Mouse (Mus musculus): ENCODE data around the gene Il21r. TPM values are rescaled to one million over a fixed set of nuclear protein-coding genes. Genes with fewer than 3 reads are reported as not detected.

Il21r gene
- total and polyA plus RNA-seq, 3 experiments = 0.11 to 0.16 TPM; not detected in 1

DNA sequence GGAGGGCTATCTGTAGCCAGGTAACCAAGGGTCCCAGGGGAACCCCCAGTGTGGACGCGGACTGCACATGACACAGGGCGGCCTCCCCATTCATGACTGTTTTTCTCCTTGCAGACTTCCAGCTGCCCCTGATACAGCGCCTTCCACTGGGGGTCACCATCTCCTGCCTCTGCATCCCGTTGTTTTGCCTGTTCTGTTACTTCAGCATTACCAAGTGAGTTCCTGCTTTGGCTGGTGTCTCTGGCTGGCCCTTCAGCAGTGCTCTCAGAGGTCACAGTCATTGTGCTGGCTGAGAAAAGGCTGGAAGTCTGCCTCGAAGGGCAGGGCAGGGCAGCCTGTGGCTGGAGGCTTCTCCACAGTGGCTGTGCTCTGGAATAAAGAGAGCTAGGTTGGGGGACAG is 30.5 kb upstream of the Il21r start:
- Histone ChIP-seq H3K36me3 (replicated peaks) (peaks cover 100% of the 10 kb centered on the region), H3K9me3 (replicated peaks) (no peaks in the 10 kb centered on the region), H3K27me3 (ENCODE audit: insufficient read depth, low read length) (no peaks in the 10 kb centered on the region; the same call in 1 of the 2 replicates), H3K4me1 (ENCODE audit: insufficient read depth, low read depth, low read length) (peaks cover 59% of the 10 kb centered on the region), H3K4me3 (ENCODE audit: low read depth, low read length) (no peak overlapping the region)
- no peak for ATAC-seq (ENCODE audit: extremely low read depth, insufficient number of reproducible peaks, low FRiP score, poor library complexity, severe bottlenecking)
- DNase-seq (ENCODE audit: low spot score) = no peak
- TF ChIP-seq TAL1 (conservative IDR thresholded peaks at IDR 0.05; ENCODE audit: low read depth, low read length) = no peak
- TF ChIP-seq CTCF (IDR thresholded peaks at IDR 0.05; ENCODE audit: low read depth, low read length) = no peak
- no peak for TF ChIP-seq POLR2AphosphoS5 (IDR thresholded peaks at IDR 0.05; ENCODE audit: insufficient replicate concordance, low read depth, low read length)
- no peak for TF ChIP-seq GATA2 (IDR thresholded peaks at IDR 0.05; ENCODE audit: borderline replicate concordance, low read depth, low read length)
- TF ChIP-seq GATA1 (IDR thresholded peaks at IDR 0.05; ENCODE audit: borderline replicate concordance, low read length) = no peak

GRCm38 (mm10) chr7:125573849-125574248 is 29.4 kb upstream of the Il21r start:
- ATAC-seq (ENCODE audit: extremely low read depth, insufficient number of reproducible peaks, low FRiP score, poor library complexity, severe bottlenecking) = no peak
- H3K4me1 ChIP-seq (ENCODE audit: insufficient read depth, low read depth, low read length) = peaks cover 66% of the 10 kb centered on the region
- H3K9me3 ChIP-seq (replicated peaks) = no peaks in the 10 kb centered on the region
- H3K36me3 ChIP-seq (replicated peaks) = peaks cover 96% of the 10 kb centered on the region
- no peak for TF ChIP-seq CTCF (IDR thresholded peaks at IDR 0.05; ENCODE audit: low read depth, low read length)
- no peak for TF ChIP-seq GATA2 (IDR thresholded peaks at IDR 0.05; ENCODE audit: borderline replicate concordance, low read depth, low read length)
- TF ChIP-seq GATA1 (IDR thresholded peaks at IDR 0.05; ENCODE audit: borderline replicate concordance, low read length) = no peak
- no peak for TF ChIP-seq POLR2AphosphoS5 (IDR thresholded peaks at IDR 0.05; ENCODE audit: insufficient replicate concordance, low read depth, low read length)
- no peak for TF ChIP-seq TAL1 (conservative IDR thresholded peaks at IDR 0.05; ENCODE audit: low read depth, low read length)
- DNase-seq (ENCODE audit: low spot score) = no peak
- H3K27me3 ChIP-seq (ENCODE audit: insufficient read depth, low read length) = no peaks in the 10 kb centered on the region; the same call in 1 of the 2 replicates
- no peak overlapping the region for H3K4me3 ChIP-seq (ENCODE audit: low read depth, low read length)

DNA sequence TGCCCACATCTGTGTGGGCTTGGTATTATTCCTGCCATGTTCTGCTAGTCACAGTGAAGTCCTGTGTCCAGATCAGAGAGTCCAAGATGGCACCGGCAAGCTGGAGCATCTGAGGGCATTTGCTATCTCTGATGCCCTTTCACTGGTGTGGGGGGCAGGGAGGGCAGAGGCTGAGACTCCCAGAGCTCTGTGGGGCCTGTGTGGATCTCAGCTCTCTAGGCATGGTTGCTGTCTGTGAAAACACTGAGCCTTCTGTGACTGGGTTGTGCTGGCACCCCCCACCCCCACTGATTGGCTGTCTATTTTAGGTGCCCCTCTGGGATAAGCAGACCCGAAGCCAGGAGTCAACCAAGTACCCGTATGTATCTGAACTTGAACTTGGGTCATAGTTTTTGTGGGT is 28.4 kb upstream of the Il21r start:
- Histone ChIP-seq H3K36me3 (replicated peaks) (peaks cover 88% of the 10 kb centered on the region), H3K4me3 (ENCODE audit: low read depth, low read length) (no peak overlapping the region), H3K4me1 (ENCODE audit: insufficient read depth, low read depth, low read length) (peaks cover 74% of the 10 kb centered on the region), H3K9me3 (replicated peaks) (no peaks in the 10 kb centered on the region), H3K27me3 (ENCODE audit: insufficient read depth, low read length) (no peaks in the 10 kb centered on the region; the same call in 1 of the 2 replicates)
- TF ChIP-seq TAL1 (conservative IDR thresholded peaks at IDR 0.05; ENCODE audit: low read depth, low read length) (no peak), POLR2AphosphoS5 (IDR thresholded peaks at IDR 0.05; ENCODE audit: insufficient replicate concordance, low read depth, low read length) (no peak), CTCF (IDR thresholded peaks at IDR 0.05; ENCODE audit: low read depth, low read length) (no peak), GATA1 (IDR thresholded peaks at IDR 0.05; ENCODE audit: borderline replicate concordance, low read length) (no peak), GATA2 (IDR thresholded peaks at IDR 0.05; ENCODE audit: borderline replicate concordance, low read depth, low read length) (no peak)
- ATAC-seq (ENCODE audit: extremely low read depth, insufficient number of reproducible peaks, low FRiP score, poor library complexity, severe bottlenecking) (no peak), DNase-seq (ENCODE audit: low spot score) (no peak)

GRCm38 (mm10) chr7:125575738-125576540 is 27.3 kb upstream of the Il21r start:
- H3K4me1 ChIP-seq (ENCODE audit: insufficient read depth, low read depth, low read length) = peaks cover 81% of the 10 kb centered on the region
- H3K9me3 ChIP-seq (replicated peaks) = no peaks in the 10 kb centered on the region
- H3K36me3 ChIP-seq (replicated peaks) = peaks cover 77% of the 10 kb centered on the region
- no peaks in the 10 kb centered on the region; the same call in 1 of the 2 replicates for H3K27me3 ChIP-seq (ENCODE audit: insufficient read depth, low read length)
- H3K4me3 ChIP-seq (ENCODE audit: low read depth, low read length) = no peak overlapping the region; the same call in 1 of the 2 replicates
- no peak for TF ChIP-seq TAL1 (conservative IDR thresholded peaks at IDR 0.05; ENCODE audit: low read depth, low read length)
- TF ChIP-seq CTCF (IDR thresholded peaks at IDR 0.05; ENCODE audit: low read depth, low read length) = no peak
- no peak for TF ChIP-seq POLR2AphosphoS5 (IDR thresholded peaks at IDR 0.05; ENCODE audit: insufficient replicate concordance, low read depth, low read length)
- TF ChIP-seq GATA1 (IDR thresholded peaks at IDR 0.05; ENCODE audit: borderline replicate concordance, low read length) = no peak
- no peak for TF ChIP-seq GATA2 (IDR thresholded peaks at IDR 0.05; ENCODE audit: borderline replicate concordance, low read depth, low read length)
- DNase-seq (ENCODE audit: low spot score) = no peak
- no peak; the same call in 1 of the 2 replicates for ATAC-seq (ENCODE audit: extremely low read depth, insufficient number of reproducible peaks, low FRiP score, poor library complexity, severe bottlenecking)

DNA sequence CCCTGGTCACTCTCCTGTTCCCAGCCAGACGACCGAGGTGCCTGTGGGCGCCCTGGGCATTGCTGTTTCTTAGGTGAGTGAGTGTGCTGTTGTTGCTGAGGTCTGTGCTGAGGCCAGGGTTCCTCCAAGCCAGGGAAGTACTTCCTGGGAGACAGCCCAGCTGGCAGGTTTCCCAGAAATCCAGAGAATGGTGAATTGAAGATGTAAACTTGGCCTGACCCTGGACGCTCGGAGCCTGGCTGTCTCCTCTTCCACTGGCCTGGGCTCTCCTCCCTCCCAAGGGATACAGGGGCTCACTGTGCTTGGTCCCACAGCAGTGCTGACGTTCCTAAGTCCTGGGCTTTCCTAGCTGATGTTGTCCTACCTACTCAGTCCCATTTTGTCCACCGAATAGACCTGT is 26.2 kb upstream of the Il21r start:
- no peaks in the 10 kb centered on the region; the same call in 1 of the 2 replicates for H3K27me3 ChIP-seq (ENCODE audit: insufficient read depth, low read length)
- peaks cover 67% of the 10 kb centered on the region for H3K36me3 ChIP-seq (replicated peaks)
- DNase-seq (ENCODE audit: low spot score) = no peak
- ATAC-seq (ENCODE audit: extremely low read depth, insufficient number of reproducible peaks, low FRiP score, poor library complexity, severe bottlenecking) = no peak
- TF ChIP-seq POLR2AphosphoS5 (IDR thresholded peaks at IDR 0.05; ENCODE audit: insufficient replicate concordance, low read depth, low read length) (no peak), GATA1 (IDR thresholded peaks at IDR 0.05; ENCODE audit: borderline replicate concordance, low read length) (no peak), TAL1 (conservative IDR thresholded peaks at IDR 0.05; ENCODE audit: low read depth, low read length) (no peak), GATA2 (IDR thresholded peaks at IDR 0.05; ENCODE audit: borderline replicate concordance, low read depth, low read length) (no peak)
- H3K4me3 ChIP-seq (ENCODE audit: low read depth, low read length) = no peak overlapping the region
- H3K4me1 ChIP-seq (ENCODE audit: insufficient read depth, low read depth, low read length) = peaks cover 92% of the 10 kb centered on the region
- no peaks in the 10 kb centered on the region for H3K9me3 ChIP-seq (replicated peaks)

- DNase-seq (ENCODE audit: low spot score) (no peak), ATAC-seq (ENCODE audit: extremely low read depth, insufficient number of reproducible peaks, low FRiP score, poor library complexity, severe bottlenecking) (no peak)
- Histone ChIP-seq H3K4me1 (ENCODE audit: insufficient read depth, low read depth, low read length) (peaks cover 93% of the 10 kb centered on the region), H3K27me3 (ENCODE audit: insufficient read depth, low read length) (no peaks in the 10 kb centered on the region; the same call in 1 of the 2 replicates), H3K36me3 (replicated peaks) (peaks cover 61% of the 10 kb centered on the region), H3K4me3 (ENCODE audit: low read depth, low read length) (no peak overlapping the region), H3K9me3 (replicated peaks) (no peaks in the 10 kb centered on the region)
- TF ChIP-seq TAL1 (conservative IDR thresholded peaks at IDR 0.05; ENCODE audit: low read depth, low read length) (no peak), GATA2 (IDR thresholded peaks at IDR 0.05; ENCODE audit: borderline replicate concordance, low read depth, low read length) (no peak), CTCF (IDR thresholded peaks at IDR 0.05; ENCODE audit: low read depth, low read length) (no peak), POLR2AphosphoS5 (IDR thresholded peaks at IDR 0.05; ENCODE audit: insufficient replicate concordance, low read depth, low read length) (no peak), GATA1 (IDR thresholded peaks at IDR 0.05; ENCODE audit: borderline replicate concordance, low read length) (no peak)
Observed at GRCm38 (mm10) chr7:125577486-125578088, 25.6 kb upstream of the Il21r start.

Data from G1E (cell line).